Mouse (Mus musculus) CH12.LX (cell line): ENCODE measurements at regions not wholly inside any gene's neighbourhood (a gene's known extent, or its start where the extent isn't known, plus 50 kb on each side); places are given as distances from the start of the nearest gene placed in this dataset.

ENCODE experiments used
- DNase-seq: peaks from one replicate; pipeline ENCODE4 v3.0.0-alpha.2; 2013; ENCODE audit errors: extremely low read depth
- H3K27ac ChIP-seq: 2 replicates; pipeline ENCODE4 v1.5.1; 2012; ENCODE audit warnings: low read depth, mild to moderate bottlenecking, control low read depth, moderate library complexity; ENCODE audit not compliant: insufficient read depth
- H3K27me3 ChIP-seq: replicated peaks from 2 replicates; pipeline ENCODE3; 2012; ENCODE audit warnings: inconsistent platforms
- H3K36me3 ChIP-seq, 2 experiments: replicated peaks in 1 of 2; 2 replicates each; pipeline versions ENCODE3 to v1.6.1; 2012; ENCODE audit warnings: inconsistent platforms in 1 of 2, low read length in 1 of 2, mild to moderate bottlenecking in 1 of 2, mixed read lengths in 1 of 2, moderate library complexity in 1 of 2; ENCODE audit not compliant: control insufficient read depth in 1 of 2, insufficient read depth in 1 of 2
- H3K4me1 ChIP-seq, 2 experiments: 2 replicates each; pipeline ENCODE4 v1.6.1; 2012; ENCODE audit warnings: inconsistent platforms in 1 of 2, moderate library complexity in 1 of 2; ENCODE audit not compliant: insufficient read depth in 2 of 2, control insufficient read depth in 1 of 2
- H3K4me2 ChIP-seq: 2 replicates; pipeline ENCODE4 v1.6.1; 2012; ENCODE audit warnings: low read depth, mild to moderate bottlenecking, control low read depth; ENCODE audit not compliant: poor library complexity, insufficient read depth, severe bottlenecking
- H3K4me3 ChIP-seq, 3 experiments: fragments of 150-350 bp in 1 of 3; sonication (generic) in 1 of 3; replicated peaks in 1 of 3; 2 replicates each; pipeline versions ENCODE3 to v1.5.1; 2011 to 2012; ENCODE audit warnings: low read depth in 2 of 3, low read length in 2 of 3, mild to moderate bottlenecking in 2 of 3, moderate library complexity in 2 of 3, control low read depth in 1 of 3, improper control_type of control experiment in 1 of 3, inconsistent platforms in 1 of 3, mixed read lengths in 1 of 3; ENCODE audit not compliant: poor library complexity in 1 of 3
- H3K79me2 ChIP-seq: replicated peaks from 2 replicates; pipeline ENCODE4 v1.6.1; 2012; ENCODE audit warnings: mild to moderate bottlenecking, moderate library complexity; ENCODE audit not compliant: control insufficient read depth, poor library complexity, insufficient read depth, severe bottlenecking; ENCODE audit errors: extremely low read depth
- H3K9ac ChIP-seq: 2 replicates; pipeline ENCODE4 v1.6.1; 2012; ENCODE audit warnings: low read depth, mild to moderate bottlenecking, control low read depth, moderate library complexity; ENCODE audit not compliant: insufficient read depth
- H3K9me3 ChIP-seq: replicated peaks from 2 replicates; pipeline ENCODE3; 2012; ENCODE audit warnings: low read length, inconsistent platforms, mixed read lengths
- BHLHE40 ChIP-seq: IDR thresholded peaks from 2 replicates; pipeline ENCODE4 v1.6.1; 2011; ENCODE audit warnings: mild to moderate bottlenecking, low read depth, low read length, improper control_type of control experiment
- CHD1 ChIP-seq: IDR thresholded peaks from 2 replicates; pipeline ENCODE4 v1.6.1; 2012; ENCODE audit warnings: low read depth, low read length, improper control_type of control experiment, inconsistent platforms
- E2F4 ChIP-seq: IDR thresholded peaks from 2 replicates; pipeline ENCODE4 v1.6.1; 2011; ENCODE audit warnings: low read depth, low read length, improper control_type of control experiment; ENCODE audit not compliant: insufficient replicate concordance
- ELF1 ChIP-seq: IDR thresholded peaks from 2 replicates; pipeline ENCODE4 v1.6.1; 2014; ENCODE audit warnings: low read depth, mild to moderate bottlenecking, inconsistent platforms, low read length, improper control_type of control experiment
- ETS1 ChIP-seq: conservative IDR thresholded peaks from 2 replicates; pipeline ENCODE4 v1.6.1; 2012; ENCODE audit warnings: low read depth, mild to moderate bottlenecking, inconsistent platforms, low read length, improper control_type of control experiment, moderate library complexity
- GABPA ChIP-seq: IDR thresholded peaks from 2 replicates; pipeline ENCODE4 v1.6.1; 2012; ENCODE audit warnings: low read depth, low read length, improper control_type of control experiment, inconsistent platforms; ENCODE audit not compliant: insufficient replicate concordance
- HCFC1 ChIP-seq: IDR thresholded peaks from 2 replicates; pipeline ENCODE4 v1.6.1; 2012; ENCODE audit warnings: low read depth, mild to moderate bottlenecking, inconsistent platforms, low read length, improper control_type of control experiment
- KAT2A ChIP-seq: IDR thresholded peaks from 2 replicates; pipeline ENCODE4 v1.6.1; 2012; ENCODE audit warnings: low read length, improper control_type of control experiment, inconsistent platforms; ENCODE audit not compliant: insufficient replicate concordance
- MAX ChIP-seq: IDR thresholded peaks from 2 replicates; pipeline ENCODE4 v1.6.1; 2011; ENCODE audit warnings: low read length, improper control_type of control experiment
- MYC ChIP-seq: IDR thresholded peaks from 2 replicates; pipeline ENCODE4 v1.6.1; 2011; ENCODE audit warnings: low read depth, mild to moderate bottlenecking, improper control_type of control experiment, low read length
- NELFE ChIP-seq: IDR thresholded peaks from 2 replicates; pipeline ENCODE4 v1.6.1; 2011; ENCODE audit warnings: low read depth, low read length, improper control_type of control experiment
- NRF1 ChIP-seq: IDR thresholded peaks from 2 replicates; pipeline ENCODE4 v1.6.1; 2014; ENCODE audit warnings: low read depth, mild to moderate bottlenecking, inconsistent platforms, low read length, improper control_type of control experiment, moderate library complexity
- PAX5 ChIP-seq: IDR thresholded peaks from 2 replicates; pipeline ENCODE4 v1.6.1; 2012; ENCODE audit warnings: low read length, inconsistent platforms, mixed read lengths
- POLR2A ChIP-seq: IDR thresholded peaks from 2 replicates; pipeline ENCODE4 v1.6.1; 2011; ENCODE audit warnings: low read depth, mild to moderate bottlenecking, improper control_type of control experiment, low read length
- RAD21 ChIP-seq: IDR thresholded peaks from 2 replicates; pipeline ENCODE4 v1.6.1; 2011; ENCODE audit warnings: low read depth, mild to moderate bottlenecking, low read length, improper control_type of control experiment, moderate library complexity
- RCOR1 ChIP-seq: conservative IDR thresholded peaks from 2 replicates; pipeline ENCODE4 v1.6.1; 2012; ENCODE audit warnings: low read depth, mild to moderate bottlenecking, inconsistent platforms, low read length, improper control_type of control experiment
- SIN3A ChIP-seq: IDR thresholded peaks from 2 replicates; pipeline ENCODE4 v1.6.1; 2012; ENCODE audit warnings: low read length, improper control_type of control experiment, inconsistent platforms
- TCF12 ChIP-seq: IDR thresholded peaks from 2 replicates; pipeline ENCODE4 v1.6.1; 2014; ENCODE audit warnings: low read depth, mild to moderate bottlenecking, inconsistent platforms, low read length, improper control_type of control experiment
- UBTF ChIP-seq: IDR thresholded peaks from 2 replicates; pipeline ENCODE4 v1.6.1; 2012; ENCODE audit warnings: low read depth, mild to moderate bottlenecking, inconsistent platforms, low read length, improper control_type of control experiment, moderate library complexity
- USF2 ChIP-seq: conservative IDR thresholded peaks from 2 replicates; pipeline ENCODE4 v1.6.1; 2011; ENCODE audit warnings: low read depth, low read length, improper control_type of control experiment
- ZKSCAN1 ChIP-seq: IDR thresholded peaks from 2 replicates; pipeline ENCODE4 v1.6.1; 2012; ENCODE audit warnings: low read depth, inconsistent platforms, low read length, improper control_type of control experiment, borderline replicate concordance
- ZMIZ1 ChIP-seq: IDR thresholded peaks from 2 replicates; pipeline ENCODE4 v1.6.1; 2012; ENCODE audit warnings: low read depth, mild to moderate bottlenecking, inconsistent platforms, low read length, improper control_type of control experiment
- dilution Hi-C: fragments of 300-500 bp; cut with MboI; formaldehyde crosslinking; loops from 2 replicates; pipeline ENCODE4 v1.14.3; 2020; ENCODE audit warnings: low sequenced_read_pairs; ENCODE audit not compliant: extremely low pct_unique_long_range_greater_than_20kb, extremely low pct_ligation_motif_present
- in situ Hi-C: fragments of 300-500 bp; cut with MboI; formaldehyde crosslinking; loops from 3 replicates; pipeline ENCODE4 v1.14.3; 2019; ENCODE audit warnings: low sequenced_read_pairs, low pct_ligation_motif_present, low pct_unique_long_range_greater_than_20kb, mixed read lengths

DNA sequence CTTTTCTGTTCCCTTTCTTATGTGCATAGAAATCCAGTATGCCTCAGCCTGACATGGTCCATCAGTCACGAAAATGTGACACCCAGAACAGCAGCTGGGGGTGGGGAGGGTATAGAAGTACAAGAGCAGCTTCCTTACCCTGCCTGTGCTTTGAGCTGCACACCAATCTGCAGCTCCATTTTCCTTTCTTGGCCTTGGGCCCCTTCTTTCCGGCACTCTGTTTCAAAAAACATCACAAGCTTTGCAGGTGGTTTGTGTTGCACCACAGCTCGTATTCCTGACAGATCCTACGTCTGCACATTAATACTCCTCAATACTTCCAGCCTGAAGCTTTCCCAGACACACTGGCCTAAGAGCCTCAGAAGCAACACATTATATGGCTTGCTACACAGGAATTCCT, 138.1 kb upstream of the Nt5c1b start:
- H3K79me2 ChIP-seq = no peaks in the 10 kb centered on the region

DNA sequence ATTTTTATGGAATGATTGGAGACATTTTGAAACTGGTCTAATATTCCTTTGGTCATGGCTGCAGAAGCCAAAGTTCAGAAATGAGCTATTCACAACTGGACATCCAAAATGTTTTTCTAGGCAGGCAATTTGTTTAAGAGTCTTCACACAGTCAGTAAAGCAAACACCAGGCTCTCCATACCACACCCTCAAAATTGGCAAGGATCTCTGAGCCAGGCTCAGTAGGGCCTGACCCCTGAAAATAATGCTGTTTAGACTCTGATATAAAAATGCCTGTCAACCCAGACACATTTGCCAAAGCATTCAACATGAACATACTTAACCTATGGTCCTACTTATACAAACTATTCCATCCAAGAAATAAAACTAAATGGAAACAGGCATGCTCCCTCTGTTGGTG, 121.7 kb upstream of the Nt5c1b start:
- Histone ChIP-seq H3K27me3 (no peaks in the 10 kb centered on the region), H3K9ac (no peak overlapping the region), H3K36me3 (no peaks in the 10 kb centered on the region), H3K27ac (no peak overlapping the region), H3K4me3 (no peak overlapping the region), H3K4me1 (no peaks in the 10 kb centered on the region), H3K9me3 (no peaks in the 10 kb centered on the region), H3K4me2 (no peak overlapping the region), H3K79me2 (no peaks in the 10 kb centered on the region)
- dilution Hi-C loops (no loop called here), in situ Hi-C loops (no loop called here)
- TF ChIP-seq UBTF = no peak
- no peak for TF ChIP-seq RCOR1
- no peak for TF ChIP-seq ZKSCAN1
- no peak for TF ChIP-seq NRF1
- no peak for TF ChIP-seq ETS1
- TF ChIP-seq USF2 = no peak
- no peak for TF ChIP-seq ZMIZ1
- no peak for TF ChIP-seq PAX5
- no peak for TF ChIP-seq MAX
- TF ChIP-seq NELFE = no peak
- no peak for TF ChIP-seq TCF12
- DNase-seq = no peak

More for the DNA sequence above, 138.1 kb upstream of the Nt5c1b start:
- TF ChIP-seq ZKSCAN1 (no peak), ELF1 (no peak), MAX (no peak), BHLHE40 (no peak), RAD21 (no peak), POLR2A (no peak)
- TF ChIP-seq, all 38 proteins: peak for 0
- DNase-seq = peak; percentile 59
- H3K36me3 ChIP-seq = no peaks in the 10 kb centered on the region
- peaks cover 0 to 17% of the 10 kb centered on the region in 2 experiments; a peak in 2 of 4 replicates for H3K4me1 ChIP-seq
- H3K4me3 ChIP-seq = no peak overlapping the region
- no peaks in the 10 kb centered on the region for H3K27me3 ChIP-seq
- H3K27ac ChIP-seq = no peak overlapping the region
- dilution Hi-C loops (no loop called here), in situ Hi-C loops (no loop called here)
- no peak overlapping the region for H3K4me2 ChIP-seq
- H3K9ac ChIP-seq = no peak overlapping the region
- no peaks in the 10 kb centered on the region for H3K9me3 ChIP-seq

DNA sequence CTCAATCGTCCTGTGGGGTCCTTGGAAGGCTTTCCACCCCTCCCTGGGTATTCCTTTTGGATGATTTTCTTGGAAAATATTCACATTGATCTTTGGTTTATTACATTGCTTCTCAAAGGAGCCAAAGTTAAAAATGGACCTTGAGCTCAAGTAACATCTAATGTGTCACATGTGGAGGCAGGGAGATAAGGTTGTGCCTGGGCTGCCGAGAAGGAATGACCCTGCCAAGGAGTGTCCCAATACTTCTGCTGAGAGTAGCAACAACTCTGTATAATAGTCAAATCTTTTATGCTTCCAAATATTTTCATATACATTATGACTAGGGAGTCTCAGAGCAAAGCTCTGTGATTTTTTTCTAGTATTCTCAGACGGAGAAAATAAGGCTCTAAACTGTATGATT, 113.4 kb upstream of the Nt5c1b start:
- H3K27me3 ChIP-seq = no peaks in the 10 kb centered on the region
- TF ChIP-seq MAX (no peak), HCFC1 (no peak), POLR2A (no peak), MYC (no peak), TCF12 (no peak), USF2 (no peak), NELFE (no peak), ZMIZ1 (no peak), GABPA (no peak), KAT2A (no peak), SIN3A (no peak), E2F4 (no peak), BHLHE40 (no peak), CHD1 (no peak)
- no peak overlapping the region for H3K9ac ChIP-seq
- H3K36me3 ChIP-seq = no peaks in the 10 kb centered on the region
- H3K4me3 ChIP-seq = no peak overlapping the region
- dilution Hi-C loops (no loop called here), in situ Hi-C loops (no loop called here)
- DNase-seq = no peak
- no peak overlapping the region for H3K4me2 ChIP-seq
- H3K27ac ChIP-seq = no peak overlapping the region
- H3K79me2 ChIP-seq = no peaks in the 10 kb centered on the region
- no peaks in the 10 kb centered on the region for H3K4me1 ChIP-seq
- H3K9me3 ChIP-seq = no peaks in the 10 kb centered on the region
